Mouse (Mus musculus): ENCODE measurements at regions not wholly inside any gene's neighbourhood (a gene's known extent, or its start where the extent isn't known, plus 50 kb on each side); places are given as distances from the start of the nearest gene placed in this dataset.

DNA sequence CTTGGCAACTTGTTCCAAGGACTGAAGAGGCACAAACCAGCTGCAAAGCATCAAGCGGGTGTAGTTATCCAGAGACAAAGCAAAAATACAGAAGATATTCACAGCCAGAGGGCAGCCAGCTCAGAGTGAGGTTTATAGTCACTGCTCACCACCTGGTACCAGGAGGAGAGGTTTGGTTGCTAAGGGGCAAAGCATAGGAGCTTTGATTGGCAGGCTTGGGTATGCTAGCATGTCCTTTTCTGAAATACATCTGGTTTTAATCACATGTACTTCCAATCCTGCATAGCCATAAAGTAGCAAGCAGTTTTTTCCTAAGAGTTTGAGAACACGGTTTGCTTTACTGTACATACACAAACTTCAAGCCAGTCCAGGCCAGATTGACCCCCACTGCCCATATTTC lies 349.4 kb downstream of the Matn1 start:
- DNase-seq (ENCODE audit: low spot score), result no peak

DNA sequence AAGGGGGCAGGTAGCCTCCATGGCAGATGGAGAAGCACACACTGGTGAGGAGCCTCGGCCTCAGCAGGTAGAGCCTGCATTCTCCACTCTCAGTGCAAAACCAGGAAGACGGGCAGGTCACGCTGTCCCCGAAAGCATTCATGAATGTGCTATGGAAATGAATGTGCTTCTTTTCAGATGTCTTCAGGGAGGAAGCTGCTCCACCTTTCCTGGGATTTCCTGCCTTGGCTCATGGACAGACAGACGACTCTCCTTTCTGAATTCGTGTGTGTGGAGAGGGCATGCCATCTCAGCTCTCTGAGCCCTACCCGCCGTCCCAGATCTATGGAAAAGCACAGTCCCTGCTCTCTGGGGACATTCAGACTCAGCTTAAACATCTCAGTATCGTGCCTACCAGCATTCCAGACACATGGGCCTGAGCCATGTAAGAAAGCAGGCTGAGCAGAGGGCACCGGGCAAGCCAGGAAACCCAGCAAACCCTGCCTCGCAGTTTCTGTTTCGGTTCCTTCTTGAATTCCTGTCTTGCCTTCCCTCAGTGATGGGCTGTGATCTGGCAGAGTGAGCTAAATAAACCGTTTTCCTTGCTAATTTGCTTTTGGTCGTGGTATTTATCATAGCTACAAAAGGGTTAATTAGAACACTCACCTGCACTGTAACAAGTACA lies 354.0 kb downstream of the Matn1 start:
- no peak for DNase-seq (ENCODE audit: low spot score)

DNA sequence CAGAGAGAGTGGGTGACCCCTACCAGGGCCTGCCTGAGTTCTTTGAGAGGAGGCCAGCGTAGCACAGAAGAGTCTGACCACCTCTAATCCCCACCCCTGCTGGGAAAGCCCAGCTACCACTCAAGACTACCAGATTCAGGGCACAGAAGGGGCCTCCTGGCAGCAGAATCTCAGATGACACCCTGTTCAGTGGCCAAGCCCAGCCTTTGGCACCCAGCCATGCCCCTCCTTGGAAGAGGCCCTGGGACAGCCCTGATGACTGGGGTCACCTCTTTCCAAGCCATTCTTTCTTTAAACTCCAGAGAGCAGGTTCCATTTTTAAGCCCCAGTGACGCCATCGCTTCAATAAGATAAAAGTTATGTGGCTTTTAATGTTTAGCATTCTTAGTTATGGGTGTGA lies 359.8 kb downstream of the Matn1 start:
- no peak for DNase-seq (ENCODE audit: low spot score)

DNA sequence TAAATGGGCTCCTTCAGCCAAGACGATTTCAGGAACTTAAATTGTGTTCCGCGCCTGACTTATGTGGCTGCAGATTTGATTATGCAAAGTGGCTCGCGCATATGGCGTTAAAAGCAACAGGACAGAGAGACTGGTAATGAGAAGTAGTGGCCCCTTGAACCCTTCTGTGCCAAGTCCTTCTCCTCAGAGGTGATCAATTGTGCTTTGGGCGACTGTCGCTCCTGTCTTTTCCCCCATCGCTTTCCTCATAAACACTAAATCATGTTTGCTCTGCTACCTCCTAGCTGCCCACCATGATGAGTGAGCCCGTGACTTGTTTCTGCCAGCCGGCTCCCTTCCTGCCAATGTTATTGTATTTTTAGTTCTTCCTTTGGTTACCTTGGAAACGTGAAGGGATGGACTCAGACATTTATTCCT lies 360.2 kb downstream of the Matn1 start:
- no peak for DNase-seq (ENCODE audit: low spot score)

DNA sequence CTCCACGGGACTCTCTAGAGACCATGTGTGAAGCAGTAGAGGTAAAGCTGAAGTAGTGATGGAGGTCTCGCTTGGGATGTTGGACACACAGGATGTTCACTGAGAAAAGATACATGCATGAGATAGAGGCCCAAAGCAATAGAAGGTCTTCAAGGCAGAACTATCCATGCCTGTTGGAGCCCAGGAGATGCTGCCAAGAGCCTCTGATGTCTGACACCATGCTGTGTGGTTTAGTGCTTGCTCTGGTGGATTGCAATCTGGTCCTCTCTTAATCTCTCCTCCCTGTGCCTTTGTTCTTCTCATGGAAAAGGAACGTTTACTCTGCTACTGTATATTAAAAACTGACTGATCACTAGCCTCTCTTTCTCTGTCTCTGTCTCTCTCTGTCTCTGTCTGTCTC lies 370.0 kb downstream of the Matn1 start:
- no peak for DNase-seq (ENCODE audit: low spot score)

DNA sequence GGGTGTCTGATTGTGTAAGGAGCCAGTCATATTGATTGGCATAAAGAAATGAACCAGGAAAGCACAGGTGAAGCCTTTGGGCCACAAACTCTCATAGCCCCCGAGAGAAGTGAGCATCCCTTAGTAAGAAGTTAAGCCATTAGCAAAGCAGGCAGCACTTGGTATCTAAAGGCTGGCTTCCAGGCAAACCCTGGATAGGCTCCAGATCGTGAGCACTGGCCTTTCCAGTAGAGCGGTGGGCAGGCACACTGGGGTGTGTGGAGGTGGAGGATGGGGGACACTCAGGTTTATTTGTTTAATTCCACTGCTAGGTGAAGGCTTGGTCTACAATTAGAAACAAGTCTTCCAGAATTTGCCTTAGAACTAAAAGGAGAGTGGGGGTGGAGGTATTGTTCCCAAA lies 371.9 kb downstream of the Matn1 start:
- DNase-seq (ENCODE audit: low spot score), result no peak

DNA sequence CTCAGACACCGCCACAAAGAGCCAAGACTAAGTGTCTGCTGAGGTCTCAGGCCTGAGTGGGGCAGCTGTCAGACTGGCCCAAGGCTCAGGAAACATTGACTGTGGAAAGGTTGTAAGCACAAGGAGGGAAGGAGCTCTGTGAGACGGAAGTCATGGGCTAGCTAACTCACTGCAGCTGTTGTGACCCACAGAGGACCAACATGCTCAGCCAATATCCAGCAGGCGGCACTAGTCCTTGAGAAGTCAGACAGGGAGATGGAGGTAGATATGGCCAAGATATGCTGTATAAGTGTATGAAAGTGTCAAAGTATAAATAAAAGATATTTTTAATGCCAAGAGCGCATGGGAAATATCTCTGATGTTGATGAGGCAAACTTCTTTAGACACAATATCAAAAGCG lies 378.1 kb downstream of the Matn1 start:
- peak; percentile 42 for DNase-seq (ENCODE audit: low spot score)

DNA sequence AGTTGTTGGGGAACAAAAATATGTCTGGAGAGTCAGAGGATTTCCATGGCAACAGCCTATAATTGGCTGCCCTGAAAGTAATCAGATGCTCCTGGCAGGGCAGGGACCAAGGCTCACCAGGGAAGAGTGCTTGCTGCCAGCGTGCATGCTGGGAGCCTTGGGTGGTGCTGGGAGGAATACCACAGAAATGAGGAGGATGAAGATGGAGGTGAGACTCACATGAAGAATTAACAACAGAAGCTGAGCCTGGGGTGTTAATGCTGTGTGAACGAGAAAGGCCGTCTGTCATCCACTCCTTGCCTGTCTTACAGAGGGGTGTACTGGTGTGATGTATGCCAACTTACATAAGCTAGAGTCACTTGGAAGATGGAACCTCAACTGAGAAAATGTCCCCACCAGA lies 380.3 kb downstream of the Matn1 start:
- DNase-seq (ENCODE audit: low spot score), result no peak

DNA sequence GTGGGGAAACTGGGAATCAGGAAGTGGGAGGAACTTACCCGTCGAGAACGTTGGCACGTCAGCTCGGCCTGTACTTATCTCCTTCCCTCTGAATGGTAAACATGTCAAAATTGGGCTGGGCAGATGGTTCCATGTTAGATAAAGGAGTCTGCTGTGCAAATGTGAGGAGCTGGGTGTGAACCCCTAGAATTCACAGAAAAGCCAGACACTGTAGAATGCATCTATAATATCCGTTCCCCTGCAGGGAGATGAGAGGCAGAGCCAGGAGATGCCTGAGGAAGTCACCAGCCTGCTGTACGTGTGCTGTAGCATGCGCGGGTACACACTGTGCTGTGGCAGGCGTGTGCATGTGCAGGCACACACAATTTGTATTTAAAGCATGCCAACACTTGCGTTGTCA lies 381.0 kb downstream of the Matn1 start:
- no peak for DNase-seq (ENCODE audit: low spot score)

DNA sequence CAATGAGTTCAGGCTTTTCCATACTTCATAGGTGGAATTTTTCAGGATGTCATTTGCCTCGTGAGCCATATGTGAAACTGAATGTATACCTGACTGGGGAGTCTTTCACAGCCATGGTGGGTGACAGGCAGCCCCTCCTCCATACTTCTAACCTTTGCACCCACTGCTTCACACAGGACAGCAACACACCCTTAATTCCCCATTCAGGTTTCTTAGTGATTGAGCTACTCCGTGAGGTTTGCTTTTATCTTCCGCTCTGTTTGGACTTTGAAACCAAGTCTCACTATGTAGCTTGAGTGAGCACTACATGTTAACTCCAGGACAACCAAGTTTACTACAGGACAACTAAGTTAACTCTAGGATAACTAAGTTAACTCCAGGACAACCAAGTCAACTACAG lies 381.4 kb downstream of the Matn1 start:
- DNase-seq (ENCODE audit: low spot score), result no peak

DNA sequence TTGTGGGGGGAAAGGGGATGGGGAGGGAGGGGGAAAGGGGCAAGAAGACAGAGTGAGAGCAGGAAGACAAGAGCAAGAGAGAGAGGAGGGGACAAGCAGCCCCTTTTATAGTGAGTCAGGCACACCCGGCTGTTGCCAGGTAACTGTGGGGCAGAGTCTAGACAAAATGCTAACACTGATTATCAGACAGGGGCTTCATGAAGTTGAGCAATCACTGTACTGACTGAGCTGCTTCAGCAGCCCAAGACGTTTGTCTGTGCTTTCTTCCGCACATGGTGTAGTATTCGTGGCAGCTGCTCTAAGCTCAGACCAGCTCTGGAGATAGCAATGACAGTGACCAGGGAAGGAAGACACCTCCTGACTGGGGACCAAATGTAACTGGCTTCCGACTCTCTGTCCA lies 385.2 kb downstream of the Matn1 start:
- no peak for DNase-seq (ENCODE audit: low spot score)

DNA sequence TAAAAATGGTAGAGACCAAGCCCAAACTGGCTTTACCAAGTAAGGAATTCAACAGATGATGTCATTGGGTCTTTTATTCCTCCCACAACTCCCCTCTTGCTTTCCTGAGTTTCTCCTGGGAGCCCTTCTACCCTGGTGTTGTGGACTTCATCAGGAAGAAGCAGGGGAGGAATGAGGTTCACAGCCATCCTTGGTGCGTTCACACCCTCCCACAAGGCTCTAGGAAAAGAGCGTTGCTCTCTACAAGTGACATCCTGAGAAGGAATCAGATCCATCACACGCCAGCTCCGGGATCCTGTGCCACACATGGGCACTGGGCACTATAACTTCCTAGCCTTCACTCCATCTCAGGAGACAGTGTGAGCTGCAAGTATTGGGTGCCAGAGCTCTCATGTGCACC lies 387.5 kb downstream of the Matn1 start:
- no peak for DNase-seq (ENCODE audit: low spot score)

DNA sequence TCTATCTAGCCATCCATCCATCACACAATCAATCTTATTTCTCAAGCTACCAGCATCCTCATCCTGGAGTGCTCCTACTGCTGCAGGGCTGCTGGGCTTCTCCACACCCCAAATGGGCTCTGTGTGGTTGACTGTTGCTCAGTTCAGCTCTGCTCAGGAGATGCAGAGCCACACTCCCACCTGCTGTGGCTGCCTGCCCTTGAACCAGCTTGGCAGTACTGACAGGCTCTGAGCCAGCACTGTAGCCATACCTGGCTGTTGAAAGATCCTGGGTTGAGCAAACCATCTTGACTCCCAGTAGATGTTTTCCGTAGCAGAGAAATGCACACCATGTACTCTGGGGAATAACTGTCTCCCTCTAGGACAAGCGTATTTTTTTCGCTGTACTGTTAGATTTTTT lies 392.6 kb downstream of the Matn1 start:
- DNase-seq (ENCODE audit: low spot score), result no peak

DNA sequence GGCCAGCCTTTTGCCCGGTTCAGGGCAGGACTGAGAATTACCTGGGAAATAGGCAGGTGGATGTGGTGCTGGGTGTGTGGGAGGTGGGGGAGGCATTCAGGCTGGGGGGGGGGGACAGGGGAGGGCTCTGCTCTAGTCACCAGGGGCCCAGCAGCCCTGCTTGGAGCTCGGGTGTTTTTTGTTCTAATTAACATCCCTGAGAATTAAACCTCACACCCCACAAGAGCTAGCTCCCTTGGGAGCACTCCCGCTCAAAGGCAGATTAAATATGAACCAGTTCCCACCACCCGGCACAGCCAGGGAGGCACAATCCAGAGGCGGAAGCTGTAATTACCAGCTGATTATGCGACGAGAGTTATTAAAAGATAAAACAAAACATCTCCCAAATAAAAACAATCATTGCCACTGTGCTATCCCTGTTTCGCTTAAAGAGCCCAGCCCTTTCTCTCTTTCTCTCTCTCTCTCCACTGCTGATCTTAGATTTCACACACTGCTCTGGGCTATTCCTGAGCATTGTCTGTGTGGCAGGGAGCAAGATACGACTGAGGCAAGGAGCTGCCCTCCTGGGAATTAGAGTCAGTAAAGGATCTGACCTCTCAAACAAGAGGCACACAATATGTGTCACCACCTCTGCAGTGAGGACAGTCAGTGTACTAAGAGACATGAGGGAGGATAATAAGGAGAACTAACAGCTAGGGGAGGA lies 397.0 kb downstream of the Matn1 start:
- DNase-seq (ENCODE audit: low spot score), result no peak

DNA sequence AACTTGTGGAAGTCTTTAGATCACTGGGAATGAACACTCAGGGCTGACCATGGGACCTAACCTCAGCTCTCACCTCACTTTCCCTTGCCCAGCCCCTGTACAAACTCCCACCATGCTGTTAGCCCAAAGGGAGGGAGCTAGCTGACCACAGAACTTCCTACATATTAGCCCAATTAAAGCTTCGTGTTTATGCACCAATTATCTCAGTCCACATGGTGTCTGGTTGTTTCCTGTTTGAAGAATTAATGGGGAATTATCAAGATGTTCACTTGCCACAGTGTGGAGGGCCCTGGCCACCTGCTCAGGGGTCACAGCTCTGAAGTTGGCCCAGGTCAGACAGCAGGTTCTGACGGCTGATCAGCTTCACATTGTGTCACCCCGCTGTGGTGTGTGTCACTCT lies 402.5 kb downstream of the Matn1 start:
- no peak for DNase-seq (ENCODE audit: low spot score)

DNA sequence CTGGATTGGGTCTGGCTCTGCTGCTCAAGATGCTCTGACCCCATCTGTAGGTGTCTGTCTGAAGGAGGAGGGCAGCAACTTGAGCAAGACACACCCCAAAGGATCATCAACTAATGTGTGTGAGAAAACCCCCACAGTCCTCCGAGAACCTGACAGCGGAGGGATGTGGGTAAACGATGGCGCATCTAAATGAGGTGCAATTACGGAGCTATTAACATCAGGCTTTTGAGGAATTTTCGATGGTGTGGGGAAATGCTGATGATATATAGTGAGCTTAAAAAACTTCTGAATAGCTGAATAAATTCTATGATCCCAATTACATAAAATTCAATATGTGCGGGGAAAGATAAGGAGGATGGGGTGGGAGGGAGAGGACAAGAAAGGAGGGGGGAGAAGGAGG lies 406.1 kb downstream of the Matn1 start:
- DNase-seq (ENCODE audit: low spot score), result no peak

DNA sequence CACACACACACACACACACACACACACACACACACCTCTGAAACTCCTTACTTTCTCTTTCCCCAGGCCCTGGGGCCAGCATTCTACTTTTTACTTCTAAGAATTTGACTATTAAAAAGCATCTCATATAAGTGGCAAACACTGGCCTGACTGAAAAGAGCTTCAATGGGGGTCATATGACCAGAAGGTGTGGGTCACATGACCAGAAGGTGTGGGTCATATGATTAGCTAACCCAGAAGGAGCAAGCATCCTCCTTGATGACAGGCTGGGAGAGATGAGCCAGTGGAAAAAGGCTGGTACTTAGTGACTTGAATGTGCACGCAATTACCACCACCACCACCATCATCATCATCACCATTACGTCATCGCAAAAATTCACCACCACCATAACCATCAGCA lies 410.7 kb downstream of the Matn1 start:
- no peak for DNase-seq (ENCODE audit: low spot score)

DNA sequence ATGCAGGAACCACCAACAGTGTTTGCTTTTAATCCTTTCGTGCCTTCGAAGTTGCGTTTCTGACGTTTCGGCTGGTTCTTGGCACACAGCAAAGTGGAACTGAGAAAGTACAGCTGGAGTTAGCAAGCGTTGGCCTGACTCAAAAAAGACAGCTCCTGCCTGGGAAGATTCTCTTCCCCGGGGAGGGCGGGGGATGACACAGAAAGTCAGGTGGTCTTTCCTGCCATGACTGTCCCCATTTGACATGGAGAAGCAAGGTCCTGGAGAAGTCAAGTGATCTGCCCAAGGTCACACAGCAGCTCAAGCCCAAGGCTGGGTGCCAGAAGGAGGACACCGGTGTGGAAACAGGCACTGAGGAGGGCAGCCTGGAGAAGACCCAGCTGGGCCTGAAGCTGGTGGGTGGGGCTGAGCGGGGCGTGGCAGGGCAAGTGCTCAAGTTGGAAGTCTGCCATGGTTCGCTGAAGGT lies 411.4 kb downstream of the Matn1 start:
- no peak for DNase-seq (ENCODE audit: low spot score)

DNA sequence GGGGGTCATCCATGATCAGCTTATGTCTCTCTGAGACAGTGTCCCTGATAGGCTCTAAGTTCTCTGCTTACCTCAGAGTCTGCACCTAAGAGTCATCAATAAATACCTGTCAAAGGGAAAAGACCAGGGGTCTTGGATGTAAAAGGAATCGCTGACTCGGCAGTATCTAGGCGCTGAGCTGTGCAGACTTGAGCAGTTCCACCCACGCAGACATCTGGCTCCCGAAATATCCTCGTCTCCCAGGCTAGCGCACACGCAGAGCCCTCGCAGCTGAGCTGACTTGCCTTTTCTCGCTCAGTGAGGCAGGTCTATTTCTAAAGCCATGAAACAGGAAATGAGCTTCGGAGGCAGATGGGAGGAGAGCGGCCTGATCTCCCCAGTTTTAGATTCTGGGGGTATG lies 412.1 kb downstream of the Matn1 start:
- no peak for DNase-seq (ENCODE audit: low spot score)

DNA sequence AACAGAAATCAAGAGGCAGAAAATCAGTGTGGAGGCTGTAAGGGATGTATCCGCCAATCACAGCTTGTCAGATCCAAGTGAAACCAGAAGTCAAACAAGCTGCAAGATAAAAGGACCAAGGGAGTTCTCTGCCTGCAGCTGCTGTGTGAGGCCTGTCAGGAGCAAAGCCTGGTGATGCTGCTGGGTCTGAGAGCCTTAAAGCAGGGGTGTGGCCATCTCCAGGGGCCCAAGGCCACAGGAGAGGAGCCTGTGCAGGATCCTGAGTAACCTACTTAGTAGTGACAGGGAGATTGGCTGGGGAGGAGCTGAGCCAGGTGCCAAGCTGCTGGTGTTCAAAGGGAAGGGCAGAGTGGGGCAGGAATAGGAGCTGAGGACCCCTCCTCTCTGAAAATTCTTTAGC lies 418.8 kb downstream of the Matn1 start:
- DNase-seq (ENCODE audit: low spot score), result no peak

DNA sequence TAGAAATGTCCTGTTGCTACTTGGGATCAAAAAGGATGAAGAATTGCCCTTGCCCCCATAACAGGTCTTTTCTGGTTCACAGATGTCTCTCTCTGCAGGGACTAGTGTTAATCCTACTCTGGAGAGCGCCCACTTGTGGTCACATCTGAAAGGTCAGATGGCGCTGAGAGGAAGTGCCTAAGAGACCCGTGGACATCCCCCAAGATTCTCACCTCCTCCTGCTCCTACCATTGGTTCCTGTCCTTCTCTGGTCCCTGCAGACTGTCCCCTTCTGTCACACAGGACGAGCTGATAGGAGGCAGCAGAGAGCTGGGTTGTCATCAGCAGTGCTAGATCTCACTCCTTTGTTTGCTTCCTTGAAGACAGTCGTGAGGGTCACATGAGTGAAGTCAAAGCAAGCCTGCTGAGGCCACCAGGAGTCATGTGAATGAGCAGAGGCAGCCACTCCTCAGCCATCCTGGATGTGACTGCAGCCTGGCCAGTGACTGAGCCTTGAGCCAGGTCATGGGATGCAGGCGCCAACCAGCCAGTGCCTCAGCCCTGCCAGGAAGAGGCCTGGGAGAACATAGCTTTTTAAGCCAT lies 420.6 kb downstream of the Matn1 start:
- peak; percentile 66 for DNase-seq (ENCODE audit: low spot score)

DNA sequence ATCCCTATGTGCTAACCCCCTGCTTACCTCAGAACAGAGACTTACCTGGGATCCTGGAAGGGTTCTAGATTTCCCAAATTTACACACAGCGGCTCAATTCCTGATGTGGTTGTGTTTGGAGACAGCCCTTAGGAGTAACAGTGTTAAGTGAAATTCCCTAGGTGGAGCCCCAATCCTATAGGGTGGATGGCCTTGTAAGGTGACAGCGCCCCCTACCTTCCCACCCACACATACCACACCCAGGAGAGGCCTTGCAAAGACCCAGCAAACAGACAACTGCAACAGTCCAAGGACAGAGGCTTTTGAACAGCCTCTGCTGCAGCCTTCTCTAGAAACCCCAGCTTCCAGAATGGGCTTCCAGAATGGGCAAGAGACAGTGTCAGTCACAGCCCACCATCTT lies 421.8 kb downstream of the Matn1 start:
- DNase-seq (ENCODE audit: low spot score), result no peak

DNA sequence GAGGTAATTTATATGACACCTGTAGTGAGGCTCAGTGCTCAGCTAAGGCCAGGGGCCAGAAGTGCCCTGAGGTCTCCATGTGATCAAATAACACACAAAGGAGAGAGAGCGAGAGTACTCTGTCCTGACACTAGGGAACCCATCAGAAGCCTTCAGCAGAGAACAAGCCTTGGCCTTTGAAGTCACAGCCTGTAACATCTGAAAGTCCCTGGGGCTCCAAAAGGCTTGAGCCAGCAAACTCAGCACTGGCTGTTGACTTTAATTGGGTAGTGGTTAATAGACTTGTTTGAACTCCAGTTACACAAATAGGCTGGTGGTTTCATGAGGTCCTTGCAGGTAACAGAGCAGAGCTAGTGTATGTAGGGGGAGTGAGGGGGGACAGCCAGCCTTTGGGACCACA lies 422.5 kb downstream of the Matn1 start:
- DNase-seq (ENCODE audit: low spot score), result no peak

DNA sequence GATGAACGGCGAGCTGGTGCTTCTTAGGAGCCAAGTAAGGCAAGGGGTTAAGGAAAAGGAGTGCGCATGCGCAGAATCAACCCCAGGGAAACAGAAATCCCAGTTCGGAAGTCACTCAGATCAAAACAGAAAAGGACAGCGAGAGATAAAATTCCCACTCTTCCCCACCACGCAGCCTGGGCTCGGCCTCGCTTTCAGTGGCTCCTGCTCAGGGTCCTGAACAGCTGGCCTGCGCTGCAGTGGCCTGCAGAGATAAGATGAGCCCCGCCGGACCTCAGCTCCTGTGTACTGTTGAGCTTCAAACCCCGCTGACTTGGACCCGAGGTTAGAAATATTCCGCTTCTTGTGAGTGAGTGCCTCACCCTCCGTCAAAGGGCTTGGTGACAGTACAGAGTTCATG lies 428.3 kb downstream of the Matn1 start:
- DNase-seq (ENCODE audit: low spot score), result no peak
